Mouse (Mus musculus) bone marrow, adult 2 months (tissue): Measurements from ENCODE around the gene 5730522E02Rik.

Experiments used
- CTCF ChIP-seq: fragments of 200-500 bp; IDR thresholded peaks from 2 replicates; pipeline ENCODE4 v1.5.1; 2011; ENCODE audit warnings: low read length, control low read depth; ENCODE audit not compliant: control insufficient read depth, insufficient read depth
- POLR2A ChIP-seq: fragments of 200-500 bp; IDR thresholded peaks from 2 replicates; pipeline ENCODE4 v1.6.1; 2011; ENCODE audit warnings: low read depth, mild to moderate bottlenecking, control low read depth, low read length, borderline replicate concordance; ENCODE audit not compliant: control insufficient read depth

DNA sequence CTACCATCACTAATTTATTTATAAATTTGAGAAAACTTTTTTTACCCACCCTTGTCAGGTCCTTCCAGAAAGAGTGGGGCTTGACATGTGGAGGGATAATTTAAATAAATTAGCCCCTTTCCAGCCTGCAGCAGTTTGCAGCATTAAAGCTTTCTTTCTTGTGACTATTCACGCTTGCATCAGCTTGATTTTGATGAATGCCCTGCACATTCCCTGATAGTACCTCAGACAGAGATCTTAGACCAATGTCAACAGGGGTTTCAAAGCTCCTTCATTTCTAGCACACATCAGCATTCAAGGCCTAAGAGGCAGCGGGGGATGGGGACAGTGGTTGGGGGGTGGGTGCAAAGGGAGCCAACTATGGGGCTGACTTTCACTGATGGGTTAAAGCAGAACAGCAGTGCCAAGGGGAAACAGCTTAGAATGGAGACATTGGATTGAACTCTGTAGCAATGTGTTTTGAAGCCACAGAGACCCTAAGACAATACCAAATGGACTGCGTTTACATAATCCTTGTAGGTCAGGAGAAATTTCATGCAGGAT lies 545.9 kb downstream of the 5730522E02Rik start:
- TF ChIP-seq CTCF (no peak), POLR2A (no peak)
